Mouse (Mus musculus) ES-E14 (cell line): Measurements from ENCODE around the gene Timm13. TPM values are rescaled to one million over a fixed set of nuclear protein-coding genes. Genes with fewer than 3 reads are reported as not detected.

Source experiments
- DNase-seq: peaks from one replicate; pipeline ENCODE4 v3.0.0-alpha.2; 2013; ENCODE audit warnings: low read depth, low spot score
- H3K27ac ChIP-seq: 2 replicates; pipeline ENCODE4 v1.5.1; 2012; ENCODE audit warnings: low read depth, mild to moderate bottlenecking, low read length, moderate library complexity, mixed read lengths; ENCODE audit not compliant: poor library complexity, insufficient read depth, severe bottlenecking
- H3K36me3 ChIP-seq: 2 replicates; pipeline ENCODE4 v1.6.1; 2012; ENCODE audit warnings: mild to moderate bottlenecking, low read length, moderate library complexity, mixed read lengths; ENCODE audit not compliant: control insufficient read depth, poor library complexity, insufficient read depth, severe bottlenecking
- H3K4me1 ChIP-seq, 2 experiments: fragments of 150-350 bp in 1 of 2; sonication (generic) in 1 of 2; 2 replicates each; pipeline ENCODE4 v1.6.1; 2012; ENCODE audit warnings: low read length in 2 of 2, mild to moderate bottlenecking in 1 of 2, mixed read lengths in 1 of 2; ENCODE audit not compliant: control insufficient read depth in 2 of 2, insufficient read depth in 2 of 2, poor library complexity in 1 of 2
- H3K4me3 ChIP-seq, 2 experiments: fragments of 150-350 bp in 1 of 2; sonication (generic) in 1 of 2; 2 replicates each; pipeline ENCODE4 v1.5.1; 2012; ENCODE audit warnings: low read length in 2 of 2, low read depth in 1 of 2, mild to moderate bottlenecking in 1 of 2, mixed read lengths in 1 of 2; ENCODE audit not compliant: insufficient read depth in 1 of 2, poor library complexity in 1 of 2, severe bottlenecking in 1 of 2
- H3K9ac ChIP-seq: 2 replicates; pipeline ENCODE4 v1.6.1; 2012; ENCODE audit warnings: low read depth, mild to moderate bottlenecking, low read length, mixed read lengths; ENCODE audit not compliant: poor library complexity, insufficient read depth, severe bottlenecking
- H3K9me3 ChIP-seq: fragments of 150-350 bp; sonication (generic); 2 replicates; pipeline ENCODE4 v1.6.1; 2012; ENCODE audit warnings: low read depth, mild to moderate bottlenecking, low read length; ENCODE audit not compliant: control insufficient read depth, insufficient read depth
- CHD2 ChIP-seq: IDR thresholded peaks from 2 replicates; pipeline ENCODE4 v1.6.1; 2014; ENCODE audit warnings: mild to moderate bottlenecking, low read depth, low read length, inconsistent platforms
- HCFC1 ChIP-seq: IDR thresholded peaks from 2 replicates; pipeline ENCODE4 v1.6.1; 2012; ENCODE audit warnings: low read length, inconsistent platforms, borderline replicate concordance; ENCODE audit not compliant: insufficient read depth
- MAFK ChIP-seq: IDR thresholded peaks from 2 replicates; pipeline ENCODE4 v1.6.1; 2014; ENCODE audit warnings: mild to moderate bottlenecking, low read depth, low read length, inconsistent platforms; ENCODE audit not compliant: insufficient read depth
- ZC3H11A ChIP-seq: IDR thresholded peaks from 2 replicates; pipeline ENCODE4 v1.6.1; 2012; ENCODE audit warnings: low read depth, mild to moderate bottlenecking, inconsistent platforms, low read length, borderline replicate concordance
- ZNF384 ChIP-seq: IDR thresholded peaks from 2 replicates; pipeline ENCODE4 v1.6.1; 2012; ENCODE audit warnings: low read depth, low read length, inconsistent platforms
- in situ Hi-C, 2 experiments: fragments of 600-800 bp; cut with MboI; formaldehyde crosslinking; loops; one replicate each; pipeline ENCODE4 v1.15.1; 2025; ENCODE audit warnings: low sequenced_read_pairs in 2 of 2, inconsistent platforms in 1 of 2; ENCODE audit not compliant: unreplicated experiment in 2 of 2
- total RNA-seq: library from RNA; depleted of rRNA; stranded (reverse); fragments of 300-350 nt; gene quantifications from 2 replicates; pipeline ENCODE4 v1.2.3, GENCODE M21; 2012

The Timm13 gene
- total RNA-seq, 1 experiment = 244 TPM

GRCm38 (mm10) chr10:80932700-80933420, 32.1 kb upstream of the Timm13 start:
- Histone ChIP-seq H3K27ac (no peak overlapping the region; the same call in 1 of the 2 replicates), H3K36me3 (peaks cover 10% of the 10 kb centered on the region; the same call in 1 of the 2 replicates), H3K9me3 (no peaks in the 10 kb centered on the region), H3K9ac (peak overlapping the region; percentile 28; the same call in 1 of the 2 replicates), H3K4me1 (peaks cover 12 to 55% of the 10 kb centered on the region in 2 experiments), H3K4me3 (peak overlapping the region; percentile 16 to 85; a peak in 2 of 4 replicates)
- no peak for DNase-seq
- in situ Hi-C loops = no loop called here
- TF ChIP-seq MAFK (no peak), ZNF384 (no peak), HCFC1 (no peak), ZC3H11A (no peak), CHD2 (no peak)

- no peak overlapping the region for H3K27ac ChIP-seq
- in situ Hi-C loops = no loop called here
- DNase-seq = no peak
- H3K9me3 ChIP-seq = no peaks in the 10 kb centered on the region
- H3K9ac ChIP-seq = peak overlapping the region; percentile 27; the same call in 1 of the 2 replicates
- TF ChIP-seq HCFC1 (no peak), ZC3H11A (no peak), MAFK (no peak), ZNF384 (no peak), CHD2 (no peak)
- H3K36me3 ChIP-seq = peaks cover 10% of the 10 kb centered on the region; the same call in 1 of the 2 replicates
- peaks cover 10 to 49% of the 10 kb centered on the region in 2 experiments for H3K4me1 ChIP-seq
- H3K4me3 ChIP-seq = peak overlapping the region in 1 of 2 experiments; percentile 85; a peak in 3 of 4 replicates
Observed at GRCm38 (mm10) chr10:80932206-80932605, 31.4 kb upstream of the Timm13 start.

- H3K4me3 ChIP-seq = peak overlapping the region; percentile 44 to 85
- H3K36me3 ChIP-seq = peaks cover 10% of the 10 kb centered on the region; the same call in 1 of the 2 replicates
- peak overlapping the region; percentile 27 for H3K9ac ChIP-seq
- TF ChIP-seq MAFK = no peak
- no peak for TF ChIP-seq ZC3H11A
- no peak for TF ChIP-seq ZNF384
- no peak for TF ChIP-seq HCFC1
- TF ChIP-seq CHD2 = no peak
- no peak for DNase-seq
- H3K27ac ChIP-seq = no peak overlapping the region
- in situ Hi-C loops = no loop called here
- no peaks in the 10 kb centered on the region for H3K9me3 ChIP-seq
- peaks cover 7 to 48% of the 10 kb centered on the region in 2 experiments for H3K4me1 ChIP-seq
Observed at GRCm38 (mm10) chr10:80931695-80932094, 30.9 kb upstream of the Timm13 start.

- peaks cover 10% of the 10 kb centered on the region; the same call in 1 of the 2 replicates for H3K36me3 ChIP-seq
- H3K4me3 ChIP-seq = peak overlapping the region; percentile 84 to 85
- peaks cover 7 to 47% of the 10 kb centered on the region in 2 experiments for H3K4me1 ChIP-seq
- no peak for DNase-seq
- no peak overlapping the region for H3K27ac ChIP-seq
- peak overlapping the region; percentile 72; the same call in 1 of the 2 replicates for H3K9ac ChIP-seq
- in situ Hi-C loops = no loop called here
- no peaks in the 10 kb centered on the region for H3K9me3 ChIP-seq
- TF ChIP-seq HCFC1 (no peak), CHD2 (no peak), ZNF384 (no peak)
Observed at GRCm38 (mm10) chr10:80931153-80931671, 30.4 kb upstream of the Timm13 start.
